Mouse (Mus musculus): ENCODE measurements at regions not wholly inside any gene's neighbourhood (a gene's known extent, or its start where the extent isn't known, plus 50 kb on each side); places are given as distances from the start of the nearest gene placed in this dataset.

DNA sequence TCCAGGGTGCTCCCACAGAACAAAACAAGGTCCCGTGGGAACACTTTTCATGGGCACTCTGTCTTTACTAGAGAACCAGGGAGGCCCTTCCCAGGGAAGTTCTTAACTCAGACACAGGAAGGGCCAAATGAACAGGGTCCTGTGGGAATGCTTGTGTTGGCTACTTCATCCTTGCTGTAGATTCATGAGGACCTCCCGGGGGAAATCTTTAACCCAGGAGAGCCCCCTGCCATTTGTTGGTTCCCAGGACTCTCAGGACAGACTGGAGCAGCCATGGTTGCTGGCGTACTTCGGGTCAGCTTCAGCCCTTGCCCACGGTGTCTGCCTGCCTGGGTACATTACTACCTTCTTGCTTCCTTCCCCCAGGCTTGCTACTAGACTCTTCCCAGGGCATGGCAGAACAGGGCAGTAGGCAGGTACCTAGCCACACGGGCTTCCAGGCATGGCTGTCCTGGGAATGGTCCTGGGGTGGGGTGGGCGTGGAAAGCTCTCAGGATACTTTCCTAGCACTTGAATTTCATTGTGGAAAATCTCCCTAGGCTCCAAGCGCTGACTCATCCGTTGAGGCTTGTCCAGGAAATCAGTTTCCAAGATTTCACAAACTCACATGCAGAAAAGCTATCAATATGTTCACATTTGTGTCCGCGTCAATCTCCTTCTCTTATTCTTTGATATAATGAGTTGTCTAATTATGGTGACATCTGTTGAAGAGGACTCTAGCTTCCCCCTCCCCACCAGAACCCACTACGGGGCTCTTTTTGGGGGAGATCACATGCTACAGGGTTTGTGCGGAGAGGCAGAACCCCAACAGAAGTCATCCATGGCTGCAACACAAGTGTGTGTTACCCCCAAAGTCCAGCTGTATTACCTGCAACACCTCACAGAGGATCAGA lies 148.6 kb downstream of the Sec61b start:
- no peak for DNase-seq (ENCODE audit: low read depth, low spot score)

DNA sequence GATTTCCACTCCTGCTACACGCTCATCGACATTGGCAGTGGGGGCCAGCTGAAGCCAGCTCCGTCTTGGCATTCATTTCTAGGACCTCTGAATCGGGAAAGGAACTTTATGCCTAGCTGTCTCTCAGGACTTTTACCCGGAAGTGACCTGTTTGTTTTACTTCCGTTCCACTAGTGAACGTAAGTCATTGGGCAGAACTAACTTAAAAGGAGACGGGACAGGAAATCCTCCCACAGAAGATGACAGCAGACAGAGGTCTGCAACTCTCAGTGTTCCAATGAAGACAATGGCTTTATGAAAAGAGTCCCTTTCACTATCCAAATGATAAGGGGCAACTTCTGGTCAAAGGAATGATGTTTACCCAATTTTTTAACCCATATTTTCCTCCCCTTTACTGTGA lies 155.5 kb downstream of the Sec61b start:
- no peak for DNase-seq (ENCODE audit: low read depth, low spot score)

GRCm38 (mm10) chr4:47630427-47630826 lies 156.0 kb downstream of the Sec61b start:
- DNase-seq (ENCODE audit: low read depth, low spot score), result no peak

- DNase-seq (ENCODE audit: low read depth, low spot score), result no peak
These were observed 164.5 kb downstream of the Sec61b start for GRCm38 (mm10) chr4:47638876-47639494.

DNA sequence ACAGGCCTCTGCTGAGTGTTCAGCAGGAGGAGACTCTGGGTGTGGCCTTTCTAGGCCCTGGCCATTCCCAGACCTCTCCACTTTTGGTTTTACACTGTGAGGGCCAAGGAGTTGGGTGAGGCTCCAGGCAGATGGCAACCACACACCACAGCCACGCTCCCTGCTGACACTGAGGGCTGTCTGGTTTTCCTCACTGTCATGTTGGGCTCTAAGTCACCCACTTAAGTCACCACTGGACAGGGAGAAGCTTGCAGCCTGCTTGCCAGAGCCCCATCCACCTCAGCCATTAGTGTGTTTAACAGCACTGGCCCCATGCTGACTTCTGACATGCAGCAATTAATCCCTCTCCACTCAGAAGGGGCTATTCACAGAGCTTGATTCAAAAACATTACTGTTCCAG lies 170.6 kb downstream of the Sec61b start:
- no peak for DNase-seq (ENCODE audit: low read depth, low spot score)

DNA sequence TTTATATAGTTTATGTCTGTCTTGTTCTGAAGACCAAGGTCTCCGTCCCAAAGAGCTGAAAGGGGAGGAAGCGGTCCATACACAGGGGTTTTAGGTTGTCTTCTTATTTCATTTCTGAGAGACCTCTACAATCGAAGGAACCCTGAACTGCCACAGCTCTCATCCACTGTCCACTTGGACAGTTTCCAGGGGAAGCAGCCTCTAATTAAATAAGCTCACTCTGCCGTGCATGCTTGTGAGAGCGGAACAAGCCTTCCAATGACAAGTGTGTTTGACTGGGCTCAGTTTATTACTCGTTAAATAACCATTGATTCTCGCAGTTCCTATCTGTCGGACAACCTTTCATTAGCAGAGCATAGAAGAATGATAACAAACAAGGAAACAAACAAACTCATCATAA lies 174.2 kb downstream of the Sec61b start:
- DNase-seq (ENCODE audit: low read depth, low spot score), result no peak

DNA sequence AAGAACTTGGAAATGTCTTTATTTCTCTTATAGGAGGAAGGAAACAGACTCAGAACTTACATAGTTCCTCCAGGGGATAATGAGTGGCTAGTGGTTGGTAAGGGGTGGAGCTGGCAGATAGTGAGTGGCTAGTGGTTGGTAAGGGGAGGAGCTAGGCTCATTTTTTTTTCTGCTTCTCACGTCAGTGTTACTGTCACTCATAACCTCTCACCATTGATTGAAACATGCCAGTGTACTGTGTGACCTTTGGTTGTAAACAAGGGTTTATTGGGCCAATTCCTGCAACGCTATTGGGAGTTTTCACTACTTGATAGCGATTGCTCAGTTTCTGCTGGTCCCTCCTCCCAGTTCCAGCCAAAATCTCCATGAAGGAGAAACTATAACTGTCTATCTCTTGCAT lies 175.5 kb downstream of the Sec61b start:
- DNase-seq (ENCODE audit: low read depth, low spot score), result no peak

DNA sequence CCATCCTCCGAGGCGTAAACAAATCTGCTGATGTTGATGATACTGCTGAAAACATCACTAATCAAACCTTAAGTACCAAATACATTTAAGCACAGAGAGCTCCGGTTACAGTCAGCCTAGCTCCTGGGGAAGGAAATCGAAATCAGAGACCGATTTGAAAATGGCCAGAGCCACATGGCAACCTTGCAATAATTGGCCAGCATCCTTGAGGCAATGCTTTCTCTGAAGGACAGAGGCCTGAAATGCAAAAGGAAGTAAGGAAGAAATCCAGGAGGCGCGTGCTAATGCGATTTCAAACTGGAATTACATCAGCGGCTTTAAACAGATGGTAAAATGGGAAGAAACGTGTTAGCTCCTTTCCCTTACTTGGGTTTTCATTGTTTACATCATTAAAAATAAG lies 177.1 kb downstream of the Sec61b start:
- no peak for DNase-seq (ENCODE audit: low read depth, low spot score)

DNA sequence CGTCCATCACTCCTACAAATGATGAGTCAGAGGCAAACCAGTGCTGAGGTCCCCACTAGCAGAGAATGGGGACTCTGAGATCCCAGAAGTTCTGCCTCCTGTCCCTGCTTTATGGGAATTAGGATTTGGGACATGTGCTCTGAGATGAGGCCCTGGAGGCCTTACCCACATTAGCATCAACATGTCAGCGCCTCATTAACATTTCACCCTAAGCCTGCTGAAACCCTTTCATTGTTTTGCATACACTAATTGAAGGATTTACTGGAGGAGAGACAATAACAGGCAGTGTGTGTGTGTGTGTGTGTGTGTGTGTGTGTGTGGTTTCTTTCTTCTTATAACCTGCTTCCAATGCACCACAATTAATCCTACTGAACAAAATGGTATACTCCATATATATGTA lies 178.7 kb downstream of the Sec61b start:
- no peak for DNase-seq (ENCODE audit: low read depth, low spot score)

DNA sequence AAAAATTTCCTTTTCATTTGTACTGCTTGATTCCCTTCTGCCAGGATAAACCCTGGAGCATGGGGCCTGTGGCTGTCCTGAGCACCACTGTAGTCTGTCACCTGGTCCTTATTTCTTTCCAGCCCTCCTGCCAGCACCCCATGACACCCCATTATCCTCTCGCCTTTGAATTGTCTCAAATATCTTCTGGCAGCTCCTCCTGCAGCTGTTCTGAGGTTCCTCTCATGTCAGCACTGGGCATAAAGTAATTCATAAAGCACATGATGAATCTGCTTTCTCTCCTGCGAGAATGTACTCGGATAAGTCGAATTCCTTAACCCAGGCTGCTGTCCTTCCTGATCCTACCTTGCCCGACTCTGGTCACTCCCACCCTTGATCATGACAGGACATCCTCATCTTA lies 195.1 kb downstream of the Sec61b start:
- DNase-seq (ENCODE audit: low read depth, low spot score), result no peak

DNA sequence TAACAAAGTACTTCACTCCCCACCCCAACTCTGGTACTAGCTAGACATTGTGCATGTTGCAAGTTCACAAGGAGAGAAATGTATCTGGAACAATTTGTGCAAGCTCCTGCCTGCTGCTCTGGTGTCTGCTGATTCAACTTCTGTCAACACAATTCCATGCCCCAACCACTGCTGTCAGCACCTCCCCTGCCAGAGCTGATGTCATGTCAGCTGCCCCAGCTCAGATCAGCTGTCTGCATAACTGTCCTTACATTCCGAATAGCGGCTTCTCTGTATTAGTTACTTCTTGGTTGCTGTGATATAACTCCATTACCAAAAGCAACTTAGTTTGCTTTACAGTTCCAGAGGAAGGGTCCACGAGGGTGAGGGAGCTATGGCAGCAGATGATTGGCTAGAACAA lies 196.0 kb downstream of the Sec61b start:
- no peak for DNase-seq (ENCODE audit: low read depth, low spot score)

- DNase-seq (ENCODE audit: low read depth, low spot score), result no peak
These were observed 196.9 kb downstream of the Sec61b start for GRCm38 (mm10) chr4:47671362-47671761.

GRCm38 (mm10) chr4:47681141-47681540 lies 206.7 kb downstream of the Sec61b start:
- DNase-seq (ENCODE audit: low read depth, low spot score), result no peak

GRCm38 (mm10) chr4:47691207-47691606 lies 216.7 kb downstream of the Sec61b start:
- no peak for DNase-seq (ENCODE audit: low read depth, low spot score)

GRCm38 (mm10) chr4:47692654-47693053 lies 218.2 kb downstream of the Sec61b start:
- DNase-seq (ENCODE audit: low read depth, low spot score), result no peak

GRCm38 (mm10) chr4:47693221-47693620 lies 218.8 kb downstream of the Sec61b start:
- peak; percentile 46 for DNase-seq (ENCODE audit: low read depth, low spot score)

GRCm38 (mm10) chr4:47697071-47697470 lies 222.6 kb downstream of the Sec61b start:
- no peak for DNase-seq (ENCODE audit: low read depth, low spot score)

DNA sequence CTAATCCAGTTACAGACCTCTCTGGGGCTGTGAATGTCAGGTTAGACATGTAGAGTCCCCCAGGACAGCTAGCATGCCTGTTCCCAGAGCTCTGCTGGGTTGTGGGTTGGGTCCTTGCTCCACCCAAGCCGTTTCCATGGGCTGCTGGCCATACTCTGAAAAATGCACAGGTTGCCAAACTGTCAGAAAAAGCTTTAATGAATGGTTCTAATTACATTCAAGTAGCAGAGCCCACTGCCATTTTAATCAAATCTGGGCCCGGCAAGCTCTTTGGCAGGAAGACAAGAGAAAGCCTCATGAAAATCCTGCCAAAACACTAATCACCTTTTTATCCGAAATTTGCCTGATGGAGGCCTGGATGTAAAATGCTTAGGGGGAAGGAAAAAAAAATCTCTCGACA lies 224.1 kb downstream of the Sec61b start:
- no peak for DNase-seq (ENCODE audit: low read depth, low spot score)

- no peak for DNase-seq (ENCODE audit: low read depth, low spot score)
These were observed 224.5 kb downstream of the Sec61b start for GRCm38 (mm10) chr4:47698926-47699325.

DNA sequence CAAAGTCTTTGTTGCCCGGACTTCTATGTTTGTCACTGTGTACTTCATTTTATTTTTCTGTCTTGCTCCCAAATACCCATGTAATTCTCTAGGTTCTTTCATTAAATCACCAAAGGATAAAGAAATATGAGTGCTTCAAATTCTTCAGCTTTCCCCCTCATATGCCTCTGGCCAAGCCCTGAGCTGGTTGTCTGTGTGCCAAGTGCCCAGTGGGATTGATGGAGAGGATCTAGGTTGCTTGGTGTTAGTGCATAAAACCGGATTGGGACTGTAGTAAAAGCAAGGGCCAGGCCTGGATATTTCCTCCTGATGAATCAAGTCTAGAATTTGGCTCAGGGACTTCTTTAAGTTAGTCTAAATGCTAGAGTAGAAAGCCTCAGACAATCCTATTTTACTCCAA lies 229.0 kb downstream of the Sec61b start:
- no peak for DNase-seq (ENCODE audit: low read depth, low spot score)

GRCm38 (mm10) chr4:47704607-47705006 lies 230.1 kb downstream of the Sec61b start:
- no peak for DNase-seq (ENCODE audit: low read depth, low spot score)

- DNase-seq (ENCODE audit: low read depth, low spot score), result peak; percentile 84
These were observed 233.5 kb downstream of the Sec61b start for GRCm38 (mm10) chr4:47707966-47708365.

DNA sequence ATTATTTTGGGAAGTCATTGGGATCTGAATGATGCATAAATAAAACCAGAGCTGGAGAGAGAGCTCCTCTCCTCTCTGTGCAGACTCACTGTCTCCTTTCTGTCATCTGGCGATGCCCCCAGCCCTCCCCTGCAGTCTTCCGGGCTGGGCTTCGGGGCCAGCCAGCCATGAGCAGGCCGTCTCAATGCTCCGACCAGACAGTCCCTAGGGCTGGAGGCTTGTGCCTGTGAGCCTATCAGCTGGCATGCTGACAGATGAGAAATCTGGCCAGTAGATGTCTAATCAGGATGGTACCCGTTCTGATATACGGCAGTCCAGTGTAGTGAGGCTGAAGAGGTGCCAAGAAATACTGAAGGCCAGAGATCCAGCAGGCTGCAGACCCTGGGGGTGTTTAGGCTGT lies 238.9 kb downstream of the Sec61b start:
- DNase-seq (ENCODE audit: low read depth, low spot score), result no peak
